Mouse (Mus musculus) small intestine, adult 2 months (tissue): ENCODE measurements around the gene Ppm1m.

ENCODE experiments used
- CTCF ChIP-seq: fragments of 200-500 bp; IDR thresholded peaks from 2 replicates; pipeline ENCODE4 v1.5.1; 2012; ENCODE audit warnings: low read depth, mild to moderate bottlenecking, control low read depth, inconsistent platforms, low read length, moderate library complexity, mixed read lengths; ENCODE audit not compliant: insufficient replicate concordance, insufficient read length; ENCODE audit errors: extremely low read depth
- POLR2A ChIP-seq: fragments of 200-500 bp; IDR thresholded peaks from 2 replicates; pipeline ENCODE4 v1.6.1; 2012; ENCODE audit warnings: low read depth, mild to moderate bottlenecking, control low read depth, inconsistent platforms, low read length, moderate library complexity

- no peak for TF ChIP-seq POLR2A
- TF ChIP-seq CTCF, result no peak
Measured at GRCm38 (mm10) chr9:106195693-106196092, 3.9 kb downstream of the Ppm1m start.
